Mouse (Mus musculus): ENCODE data around the gene Cplx2.

DNA sequence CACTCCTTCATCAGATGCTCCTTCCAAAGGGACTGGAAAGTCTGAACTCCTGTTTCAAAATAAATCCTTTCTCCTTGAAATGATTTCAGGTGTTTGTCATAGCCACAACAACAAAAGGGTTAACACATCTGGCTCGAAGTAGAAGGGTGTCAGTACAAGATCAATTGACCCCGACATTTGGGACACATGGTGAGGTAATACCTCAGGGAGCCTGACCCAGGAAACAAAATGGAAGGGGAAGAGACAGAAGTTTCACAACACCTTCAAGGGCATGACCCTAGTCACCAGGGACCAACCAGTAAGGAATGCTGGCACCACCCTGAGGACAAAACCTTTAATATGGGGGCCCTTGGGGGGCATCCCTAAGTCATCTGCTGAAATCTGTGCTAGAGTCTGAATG is 58.9 kb downstream of the Cplx2 start:
- TF ChIP-seq CTCF (IDR thresholded peaks at IDR 0.05; ENCODE audit: extremely low read depth, insufficient read depth, insufficient read length, insufficient replicate concordance): no peak
- TF ChIP-seq POLR2A (IDR thresholded peaks at IDR 0.05; ENCODE audit: low read depth, low read length): no peak

Measured in spleen, adult 2 months (tissue).